Mouse (Mus musculus) lung, postnatal 14 days (tissue): Measurements from ENCODE around the gene Sult5a1.
A peak's percentile ranks its signal among the peaks of the same experiment; 100 is the strongest.
"Not testable (repeated sequence)": the region's sequence is repeated elsewhere in the genome, so short reads cannot be mapped to it uniquely, and the experiment has no call there.

Experiments used
- DNase-seq: peaks from one replicate; pipeline ENCODE4 v3.0.0; 2021

The Sult5a1 gene

DNA sequence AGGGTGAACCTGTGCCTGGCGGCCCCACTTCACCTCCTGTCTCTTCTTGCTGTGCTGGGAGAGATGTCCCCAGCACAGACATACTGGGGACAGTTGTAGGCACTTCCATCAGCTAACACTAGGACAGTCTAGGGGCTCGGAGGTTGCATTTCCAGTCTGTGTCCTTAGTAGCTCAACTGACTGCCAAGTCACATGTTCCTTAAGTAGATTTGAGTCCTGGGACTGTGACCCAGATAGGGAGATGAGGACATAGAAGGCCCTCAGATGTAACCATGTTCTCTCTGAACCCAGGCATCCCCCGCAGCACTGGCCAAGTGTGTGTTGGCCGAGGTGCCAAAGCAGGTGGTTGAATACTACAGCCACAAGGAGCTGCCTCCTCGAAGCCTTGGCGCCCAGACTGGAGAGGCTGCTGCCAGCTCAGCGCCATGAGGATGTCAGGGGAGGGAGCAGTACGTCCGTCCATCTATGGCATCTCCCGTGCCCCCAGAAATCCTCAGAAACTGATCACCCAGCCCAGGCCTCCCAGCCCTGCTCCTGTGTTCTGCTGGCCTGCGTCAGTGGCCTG, 23.9 kb downstream of the Sult5a1 start:
- no peak for DNase-seq

DNA sequence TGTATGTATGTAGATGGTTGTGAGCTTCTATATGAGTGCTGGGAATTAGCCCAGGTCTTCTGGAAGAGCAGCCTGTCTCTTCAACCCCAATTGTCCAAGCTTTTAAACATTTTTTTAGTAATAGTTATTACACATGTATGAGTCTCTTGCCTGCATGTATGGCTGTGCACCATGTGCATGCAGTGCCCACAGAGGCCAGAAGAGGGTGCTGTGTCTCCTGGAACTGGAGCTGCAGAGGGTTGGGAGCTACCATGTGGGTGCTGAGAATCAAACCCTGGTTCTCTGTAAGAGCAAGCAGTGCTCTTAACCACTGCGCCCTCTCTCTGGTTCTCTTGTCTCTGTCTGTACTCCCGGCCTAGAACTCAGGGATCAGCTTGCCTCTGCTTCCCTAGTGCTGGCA, 25.2 kb downstream of the Sult5a1 start:
- no peak for DNase-seq

DNA sequence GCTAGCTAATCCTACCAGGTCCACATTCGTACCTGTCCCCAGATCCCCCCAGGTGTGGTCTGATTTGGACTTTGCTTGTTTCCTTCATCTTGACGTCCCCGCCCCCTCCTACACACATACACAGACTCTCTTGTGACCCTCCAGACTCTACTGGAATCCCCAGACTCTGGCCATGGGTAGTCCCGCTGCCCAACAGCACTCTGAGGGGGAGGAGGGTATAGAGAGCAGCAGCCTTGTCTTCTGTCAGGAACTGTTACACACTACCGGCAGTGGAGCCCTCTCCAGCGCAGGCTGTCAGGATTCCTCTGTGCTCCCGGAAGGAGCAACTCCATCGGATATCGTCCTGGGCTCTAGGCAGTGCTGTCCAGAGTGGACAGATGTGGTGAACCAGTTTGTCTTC, 27.1 kb downstream of the Sult5a1 start:
- no peak for DNase-seq

DNA sequence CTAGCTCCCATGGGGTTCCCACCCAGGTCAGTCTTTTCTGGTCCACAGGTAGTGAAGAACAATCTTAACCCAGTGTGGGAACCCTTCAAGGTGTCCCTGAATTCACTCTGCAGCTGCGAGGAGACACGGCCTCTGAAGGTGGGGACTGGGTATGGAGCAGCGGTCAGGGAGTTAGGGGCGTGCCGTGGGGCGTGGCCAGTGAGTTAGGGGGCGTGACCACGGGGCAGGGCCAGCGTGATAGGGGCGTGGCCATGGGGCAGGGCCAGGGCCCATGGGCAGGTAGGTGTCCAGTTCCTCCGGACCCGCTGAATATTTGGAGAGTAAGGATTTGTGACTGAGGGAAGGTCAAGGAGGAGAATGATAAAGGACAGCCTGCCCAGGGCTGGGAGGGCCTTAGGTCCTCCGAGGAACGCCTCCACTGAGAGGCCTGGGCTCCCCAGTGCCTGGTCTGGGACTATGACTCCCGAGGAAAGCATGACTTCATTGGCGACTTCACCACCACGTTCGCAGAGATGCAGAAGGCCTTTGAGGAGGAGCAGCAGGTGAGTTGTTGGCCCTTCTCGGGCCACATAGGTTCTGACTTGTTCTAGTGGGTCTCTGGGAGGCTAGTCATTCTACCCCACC, 31.8 kb downstream of the Sult5a1 start:
- peak; percentile 72 for DNase-seq

DNA sequence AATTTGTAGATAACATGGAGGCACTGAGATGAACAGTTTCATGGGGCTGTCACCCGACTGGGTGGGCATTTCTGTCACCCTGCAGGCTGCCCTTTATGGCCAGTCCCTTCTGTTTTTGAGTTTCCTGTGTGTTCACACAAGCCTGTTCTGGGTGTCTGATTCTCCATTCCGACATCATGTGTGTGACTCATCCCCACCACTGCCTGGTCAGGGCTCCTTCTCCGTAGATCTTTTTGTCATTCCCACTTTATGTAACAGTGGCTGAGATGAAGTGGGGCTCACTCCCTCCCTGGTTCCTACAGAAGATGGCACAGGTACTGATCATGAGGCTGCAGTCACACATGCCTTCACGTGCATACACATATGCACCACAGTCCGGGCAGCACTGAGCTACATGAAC, 35.4 kb downstream of the Sult5a1 start:
- DNase-seq = no peak

DNA sequence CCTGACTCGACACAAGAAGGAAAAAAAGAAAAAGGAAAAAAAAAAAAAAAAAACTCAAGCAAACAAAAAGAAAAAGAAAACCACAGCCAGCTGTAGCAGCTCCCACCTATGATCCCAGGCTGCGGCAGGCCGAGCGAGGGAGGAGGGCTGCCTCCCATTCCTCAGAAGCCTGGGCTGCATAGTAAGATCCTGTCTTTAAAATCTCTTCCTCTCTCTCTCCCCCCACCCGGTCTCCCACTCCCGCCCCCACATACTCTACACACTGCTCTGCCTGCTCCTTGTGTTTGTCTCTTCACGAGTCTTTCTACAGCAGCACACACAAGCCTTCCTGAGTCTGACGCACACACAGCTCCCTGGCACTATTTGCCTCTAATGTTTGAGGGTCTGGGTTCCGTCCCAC, 36.1 kb downstream of the Sult5a1 start:
- no peak for DNase-seq

DNA sequence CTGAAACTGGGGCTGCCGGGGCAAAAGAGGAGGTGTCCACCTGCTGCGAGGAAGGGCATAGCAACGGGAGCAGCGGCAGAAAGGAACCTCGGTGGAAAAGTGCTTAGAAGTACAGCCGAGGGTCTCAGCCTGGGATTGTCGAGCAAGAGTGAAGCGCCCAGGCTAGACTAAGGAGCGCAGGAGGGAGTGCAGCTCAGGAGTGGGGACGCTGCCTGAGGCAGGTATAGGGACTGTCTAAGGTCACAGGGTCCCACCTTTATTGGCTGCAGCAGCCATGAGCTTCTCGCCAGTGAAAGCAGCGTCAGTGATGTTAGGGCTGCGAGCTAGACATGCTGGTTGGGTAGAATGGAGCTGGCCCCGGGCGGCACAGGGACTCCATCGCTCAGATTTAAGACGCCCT, 40.4 kb downstream of the Sult5a1 start:
- DNase-seq = no peak

DNA sequence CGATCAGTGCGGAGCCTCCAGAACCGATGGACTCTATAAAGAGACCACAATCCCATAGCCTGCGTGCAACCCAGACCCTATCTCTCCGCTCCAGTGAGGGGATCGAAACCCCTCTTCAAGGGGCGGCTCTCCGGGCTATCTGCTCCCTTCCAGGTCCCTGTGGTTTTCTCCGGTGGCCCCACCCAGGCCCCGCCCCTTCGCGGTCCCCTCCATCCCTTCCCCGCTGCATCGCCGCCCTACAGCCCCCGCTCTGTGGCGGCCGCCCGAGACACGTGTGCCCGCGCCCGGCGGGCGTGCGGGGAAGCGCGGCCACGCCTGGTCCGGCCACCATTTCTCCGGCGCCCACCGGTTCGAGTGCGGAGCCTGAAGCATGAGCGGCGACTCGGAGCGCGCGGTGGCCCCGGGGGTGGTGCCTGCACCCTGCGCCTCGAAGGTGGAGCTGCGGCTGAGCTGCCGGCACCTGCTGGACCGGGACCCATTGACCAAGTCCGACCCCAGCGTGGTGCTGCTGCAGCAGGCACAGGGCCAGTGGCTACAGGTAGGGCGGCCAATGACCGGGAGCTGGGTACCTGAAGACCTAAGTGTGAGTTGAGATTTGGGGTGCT, 40.9 kb downstream of the Sult5a1 start, which contains the start of gene Cpne7:
Cpne7 (plus strand) TSS at position 248 of the 605 bp plus-strand sequence.
- no peak for DNase-seq

DNA sequence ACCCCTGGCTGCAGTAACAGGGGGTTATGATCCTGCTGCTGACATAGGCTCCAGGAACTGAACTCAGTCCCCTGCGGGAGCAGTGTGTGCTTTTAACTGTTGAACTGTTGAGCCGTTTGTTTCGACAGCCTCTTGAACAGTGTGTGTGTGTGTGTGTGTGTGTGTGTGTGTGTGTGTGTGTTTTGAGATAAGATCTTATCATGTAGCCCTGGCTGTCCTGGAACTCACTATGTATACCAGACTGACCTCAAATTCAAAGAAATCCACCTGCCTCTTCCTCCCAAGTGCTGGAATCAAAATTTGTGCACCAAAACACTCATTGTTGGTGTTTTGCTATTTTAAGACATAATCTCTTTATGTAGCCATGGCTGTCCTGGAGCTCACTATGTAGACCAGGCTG, 43.5 kb downstream of the Sult5a1 start:
- no peak for DNase-seq

DNA sequence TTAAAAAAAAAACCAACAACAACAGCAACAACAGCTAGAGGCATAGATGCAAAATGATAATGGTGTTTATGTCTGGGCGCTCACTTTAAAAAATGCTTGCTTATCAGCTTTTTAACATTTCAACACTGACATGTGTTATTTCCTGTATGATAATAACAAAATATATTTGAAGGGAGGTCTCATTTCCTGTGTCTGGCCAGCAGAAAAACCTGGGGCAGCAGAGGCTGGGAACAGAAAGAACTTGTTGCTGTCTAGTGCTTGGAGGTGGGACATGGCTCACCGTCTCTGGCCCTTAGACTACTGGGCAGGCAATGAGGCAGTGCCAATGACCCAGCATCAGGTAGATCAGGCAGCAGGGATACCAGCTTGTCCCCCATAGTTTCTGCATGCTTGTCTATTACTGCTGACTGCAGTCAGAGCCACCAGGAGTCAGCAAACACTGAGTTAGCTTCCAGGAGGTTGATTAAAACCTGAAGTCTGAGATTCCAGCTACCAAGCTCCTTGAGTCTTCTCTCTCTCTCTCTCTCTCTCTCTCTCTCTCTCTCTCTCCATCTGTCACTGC, 44.1 kb downstream of the Sult5a1 start:
- DNase-seq = no peak

DNA sequence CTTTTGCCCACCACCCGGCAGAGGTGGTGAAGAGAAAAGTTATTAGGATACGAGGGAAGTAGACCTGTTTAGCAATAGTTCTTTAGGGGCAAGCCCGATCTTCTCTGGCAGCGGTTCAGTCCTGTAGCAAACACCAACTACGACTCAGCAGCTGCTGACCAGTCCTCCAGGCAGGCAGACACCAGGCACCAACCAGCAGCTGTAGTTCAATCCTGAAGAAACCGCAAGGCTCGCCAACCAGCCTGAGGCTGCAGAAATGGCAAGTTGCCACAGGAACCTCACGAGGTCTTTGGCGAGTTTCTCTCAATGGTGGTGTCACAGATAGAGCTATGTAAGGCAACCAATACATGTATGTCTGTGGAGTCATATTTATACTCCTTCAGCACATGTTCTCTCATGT, 45.2 kb downstream of the Sult5a1 start:
- DNase-seq = no peak

DNA sequence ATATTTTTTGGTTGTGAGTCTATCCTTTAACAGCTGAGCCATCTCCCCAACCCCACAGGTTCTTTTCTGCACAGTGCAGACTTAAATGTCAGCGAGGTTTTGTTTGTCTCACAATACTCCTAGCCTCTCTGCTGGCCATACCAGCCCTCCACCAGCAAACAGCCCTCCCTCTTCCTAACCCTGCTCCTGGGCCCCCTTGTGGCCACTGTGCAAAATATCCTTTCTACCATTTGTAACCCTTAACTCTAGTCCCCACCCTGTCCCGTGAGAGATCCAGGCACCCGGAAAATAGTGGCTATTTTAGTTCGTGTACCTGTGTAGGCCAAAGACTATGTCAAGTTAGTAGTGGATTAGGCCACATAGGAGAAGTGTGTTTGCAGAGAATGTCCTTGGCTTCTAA, 47.5 kb downstream of the Sult5a1 start:
- peak; percentile 69 for DNase-seq

DNA sequence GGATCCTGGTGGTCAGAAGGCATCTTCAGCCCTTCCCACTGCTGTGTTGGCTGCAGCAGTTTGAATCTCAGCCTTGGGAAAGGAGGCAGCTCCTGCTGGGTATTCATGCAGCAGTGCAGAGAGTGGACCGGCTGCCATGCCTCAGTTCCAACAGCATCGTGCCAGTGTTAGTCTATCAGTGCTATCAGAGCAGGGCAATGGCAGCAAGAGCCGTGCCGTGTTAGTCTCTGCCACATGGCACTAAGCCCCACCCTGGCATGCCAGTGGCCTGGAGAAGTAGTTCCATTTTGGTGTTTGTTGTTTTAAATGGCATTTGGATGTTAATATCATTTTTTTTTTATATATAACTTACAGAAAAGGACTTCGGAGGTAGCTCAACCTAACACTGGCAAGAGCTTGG, 49.2 kb downstream of the Sult5a1 start:
- DNase-seq = no peak

DNA sequence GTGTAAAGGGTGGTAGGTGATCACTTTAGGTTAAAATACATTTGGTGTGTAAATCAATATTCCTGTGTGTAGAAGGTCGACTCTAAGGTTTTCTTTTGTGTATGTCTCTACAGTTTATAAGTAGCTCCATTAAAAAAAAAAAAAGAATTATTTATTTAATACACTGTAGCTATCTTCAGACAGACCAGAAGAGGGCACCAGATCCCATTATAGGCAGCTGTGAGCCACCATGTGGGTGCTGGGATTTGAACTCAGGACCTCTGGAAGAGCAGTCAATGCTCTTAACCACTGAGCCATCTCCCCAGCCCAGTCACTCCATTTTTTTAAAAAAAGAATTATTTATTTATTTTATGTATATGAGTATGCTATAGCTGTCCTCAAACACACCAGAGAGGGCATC, 50.1 kb downstream of the Sult5a1 start:
- DNase-seq = no peak

DNA sequence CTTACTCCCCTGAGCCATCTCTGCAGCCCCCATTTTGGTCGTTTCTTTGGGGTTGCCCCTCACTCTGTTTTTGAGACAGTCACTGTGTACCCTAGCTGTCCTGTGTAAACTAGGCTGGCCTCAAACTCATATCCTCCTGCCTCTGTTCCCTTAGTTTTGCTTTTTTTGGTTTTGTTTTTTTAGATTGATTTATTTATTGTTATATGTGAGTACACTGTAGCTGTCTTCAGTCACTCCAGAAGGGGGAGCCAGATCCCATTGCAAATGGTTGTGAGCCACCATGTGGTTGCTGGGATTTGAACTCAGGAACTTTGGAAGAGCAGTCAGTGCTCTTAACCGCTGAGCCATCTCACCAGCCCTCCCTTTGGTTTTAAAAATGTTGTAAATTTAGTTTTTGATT, 51.6 kb downstream of the Sult5a1 start:
- peak; percentile 33 for DNase-seq

DNA sequence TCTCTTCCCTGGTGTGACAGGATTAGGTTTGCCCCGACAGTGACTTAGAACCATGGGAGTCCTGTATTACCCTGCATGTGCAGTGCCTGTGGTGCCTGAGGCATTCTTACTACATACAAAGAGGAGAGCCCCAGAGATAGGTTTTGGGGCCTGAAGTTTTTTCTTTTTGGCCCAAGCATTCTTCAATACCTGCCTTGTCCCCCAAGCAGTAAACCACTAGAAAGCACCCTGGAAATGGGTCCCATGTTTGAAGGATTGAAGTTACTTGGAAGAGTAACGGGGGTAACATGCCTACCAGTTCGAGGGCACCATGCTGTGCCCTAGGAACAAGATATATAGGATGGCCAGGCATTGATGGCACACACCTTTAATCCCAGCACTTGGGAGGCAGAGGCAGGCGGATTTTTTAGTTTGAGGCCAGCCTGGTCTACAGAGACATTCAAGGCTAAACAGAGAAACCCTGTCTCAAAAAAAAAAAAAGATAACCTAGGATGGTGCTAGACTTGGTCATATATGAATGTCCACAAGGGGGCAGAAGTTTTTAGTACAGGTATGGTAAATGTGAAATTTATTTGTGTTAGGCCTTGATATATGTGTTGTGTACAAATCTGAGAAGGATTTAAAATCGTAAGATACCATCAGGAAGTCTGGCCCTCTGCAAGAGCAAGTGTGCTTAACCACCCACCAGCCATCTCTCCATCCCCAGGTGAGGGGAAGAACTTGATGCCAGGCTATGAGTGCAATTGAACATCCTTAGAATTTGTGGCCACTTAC, 52.4 kb downstream of the Sult5a1 start:
- DNase-seq = no peak

DNA sequence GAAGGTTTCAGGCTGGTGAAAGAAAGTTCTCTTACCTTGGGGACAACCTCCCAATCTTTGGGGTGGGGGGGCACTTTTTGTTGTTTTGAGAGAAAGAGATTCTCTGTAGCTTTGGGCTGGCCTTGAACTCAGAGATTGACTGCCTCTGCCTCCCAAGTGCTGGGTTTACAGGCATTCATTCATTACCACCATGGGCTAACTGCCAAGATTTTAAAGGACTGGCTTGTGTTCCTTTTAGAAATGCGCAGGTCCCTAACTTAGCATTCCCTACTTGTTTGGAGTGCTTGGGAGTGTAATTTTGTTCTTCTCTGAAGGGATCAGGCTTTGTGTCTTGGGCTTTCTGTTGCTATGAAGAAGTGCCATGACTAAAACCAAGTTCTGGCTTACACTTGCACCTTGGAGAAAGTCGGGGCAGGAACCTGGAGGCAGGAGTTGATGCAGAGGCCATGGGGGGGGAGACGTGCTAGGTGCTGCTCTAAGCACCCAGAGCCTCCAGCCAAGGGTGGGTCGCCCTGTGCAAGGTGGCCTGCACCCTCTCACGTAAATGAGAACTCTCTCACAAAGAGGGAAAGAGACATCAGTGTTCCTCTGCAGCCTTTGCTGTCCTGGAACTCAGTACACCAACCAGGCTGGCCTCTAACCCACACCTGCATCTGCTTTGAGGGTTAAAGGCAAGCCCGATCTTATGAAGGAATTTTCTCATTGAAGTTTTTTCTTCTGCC, 53.9 kb downstream of the Sult5a1 start:
- no peak for DNase-seq

DNA sequence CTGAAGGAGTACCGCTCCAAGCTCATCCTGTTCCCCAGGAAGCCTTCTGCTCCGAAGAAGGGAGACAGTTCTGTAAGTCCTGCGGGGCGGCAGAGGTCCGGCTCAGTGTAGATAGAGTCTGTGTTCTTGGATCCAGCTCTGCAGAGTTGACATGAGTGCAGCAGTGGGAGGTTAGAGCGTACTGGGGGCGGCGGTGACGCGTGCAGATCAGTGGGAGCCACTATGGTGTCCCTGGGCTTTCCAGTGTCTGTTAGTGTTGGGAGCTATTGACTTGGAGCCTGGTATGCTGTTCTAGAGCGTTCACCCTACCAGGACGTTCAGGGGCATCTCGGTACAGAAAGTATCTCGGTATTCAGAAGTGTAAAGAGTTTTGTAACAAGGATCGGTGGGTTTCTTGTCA, 54.8 kb downstream of the Sult5a1 start:
- DNase-seq = no peak

DNA sequence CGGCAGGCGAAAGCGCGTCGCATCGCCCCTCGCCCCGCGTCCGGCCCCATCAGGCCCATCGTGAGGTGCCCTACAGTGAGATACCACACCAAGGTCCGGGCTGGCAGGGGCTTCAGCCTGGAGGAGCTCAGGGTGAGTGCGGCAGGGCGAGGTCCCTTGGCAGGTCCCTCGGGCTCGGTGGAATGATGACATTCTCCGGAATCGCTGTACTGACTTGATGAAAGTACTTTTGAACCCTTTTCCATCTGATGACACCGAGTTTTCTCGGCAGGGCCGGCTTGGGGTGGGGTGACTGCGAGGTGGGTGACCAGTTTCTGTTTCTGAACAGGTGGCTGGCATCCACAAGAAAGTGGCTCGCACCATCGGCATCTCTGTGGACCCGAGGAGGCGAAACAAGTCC, 55.3 kb downstream of the Sult5a1 start:
- not testable (repeated sequence) for DNase-seq

DNA sequence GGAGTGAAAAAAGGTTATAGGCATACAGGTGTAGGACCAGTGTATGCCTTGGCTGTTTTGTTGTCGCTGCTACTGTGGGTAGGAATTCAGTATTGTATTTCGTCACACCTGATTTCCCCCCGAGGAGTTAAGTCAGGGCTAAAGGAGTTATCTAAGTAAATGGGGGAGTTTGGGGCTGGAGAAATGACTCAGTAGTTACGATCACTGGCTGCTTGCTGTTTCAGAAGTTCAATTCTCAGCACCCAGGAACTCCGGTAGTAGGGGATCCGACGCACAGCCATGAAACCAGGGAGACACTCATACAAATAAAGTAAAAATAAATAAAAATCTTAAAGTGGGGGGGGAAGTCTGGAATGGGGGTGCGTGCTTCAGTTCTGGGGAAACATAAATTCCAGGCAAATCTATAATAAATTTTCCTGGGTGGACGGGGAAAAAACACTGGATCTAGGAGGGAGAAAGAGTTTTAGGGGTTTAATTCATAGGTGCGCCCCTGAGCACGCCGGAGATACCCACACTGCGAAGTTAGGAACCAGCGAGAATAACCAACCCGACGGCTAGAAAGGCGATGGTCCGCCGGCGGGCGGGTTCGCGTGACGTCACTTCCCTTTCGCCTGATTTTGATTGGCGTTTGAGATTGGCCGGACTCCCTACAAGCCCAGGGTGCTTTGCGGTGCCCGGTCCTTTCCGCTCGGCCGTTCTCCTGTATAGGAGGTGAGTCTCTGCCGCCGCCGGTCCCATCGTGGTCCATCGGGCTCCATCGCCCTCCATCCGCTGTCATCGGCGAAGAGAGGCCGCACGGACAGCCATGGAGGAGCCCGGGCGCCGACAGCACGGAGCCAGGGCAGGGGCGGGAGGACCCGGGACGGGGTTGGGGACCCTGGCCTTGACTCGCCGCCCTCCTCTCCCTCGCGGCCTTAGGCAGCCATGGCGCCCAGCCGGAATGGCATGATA, 56.1 kb downstream of the Sult5a1 start, which contains the start of gene Rpl13:
Rpl13 (plus strand) TSS at position 616 of the 951 bp plus-strand sequence.
- DNase-seq = peak; percentile 98

DNA sequence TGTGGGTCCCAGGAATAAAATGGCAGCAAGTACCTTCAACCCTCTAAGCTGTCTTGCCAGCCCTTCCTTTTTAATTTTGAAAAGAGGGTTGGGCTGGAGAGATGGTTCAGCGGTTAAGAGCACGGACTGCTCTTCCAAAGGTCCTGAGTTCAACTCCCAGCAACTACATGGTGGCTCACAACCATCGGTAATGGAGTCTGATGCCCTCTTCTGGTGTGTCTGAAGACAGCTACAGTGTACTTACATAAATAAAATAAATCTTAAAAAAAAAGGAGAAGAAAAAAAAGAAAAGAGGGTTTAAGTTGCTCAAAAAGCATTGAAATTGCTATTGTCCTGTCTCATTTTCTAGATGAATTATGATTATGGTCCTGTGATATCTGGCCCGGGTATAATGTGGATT, 56.9 kb downstream of the Sult5a1 start:
- no peak for DNase-seq

DNA sequence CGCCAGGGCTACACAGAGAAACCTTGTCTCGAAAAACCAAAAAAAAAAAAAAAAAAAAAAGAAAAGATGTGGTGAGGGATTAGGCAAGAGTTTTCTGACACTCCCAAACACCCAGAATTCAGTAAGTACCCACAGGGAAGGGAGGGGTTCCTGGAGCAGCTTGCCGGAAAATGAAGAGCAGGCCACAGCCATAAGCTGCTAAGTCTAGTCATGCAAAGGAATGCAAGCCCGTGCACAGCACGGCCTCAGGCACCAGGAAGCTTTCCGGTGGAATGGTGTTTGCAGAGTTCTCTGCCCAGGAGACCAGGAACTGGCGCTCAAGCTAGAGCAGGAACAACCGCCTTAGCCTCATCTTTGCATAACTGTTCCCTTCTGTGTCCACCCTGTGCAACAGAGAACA, 57.8 kb downstream of the Sult5a1 start:
- no peak for DNase-seq
